Mouse (Mus musculus): ENCODE measurements around the gene Lepr.

The Lepr gene

DNA sequence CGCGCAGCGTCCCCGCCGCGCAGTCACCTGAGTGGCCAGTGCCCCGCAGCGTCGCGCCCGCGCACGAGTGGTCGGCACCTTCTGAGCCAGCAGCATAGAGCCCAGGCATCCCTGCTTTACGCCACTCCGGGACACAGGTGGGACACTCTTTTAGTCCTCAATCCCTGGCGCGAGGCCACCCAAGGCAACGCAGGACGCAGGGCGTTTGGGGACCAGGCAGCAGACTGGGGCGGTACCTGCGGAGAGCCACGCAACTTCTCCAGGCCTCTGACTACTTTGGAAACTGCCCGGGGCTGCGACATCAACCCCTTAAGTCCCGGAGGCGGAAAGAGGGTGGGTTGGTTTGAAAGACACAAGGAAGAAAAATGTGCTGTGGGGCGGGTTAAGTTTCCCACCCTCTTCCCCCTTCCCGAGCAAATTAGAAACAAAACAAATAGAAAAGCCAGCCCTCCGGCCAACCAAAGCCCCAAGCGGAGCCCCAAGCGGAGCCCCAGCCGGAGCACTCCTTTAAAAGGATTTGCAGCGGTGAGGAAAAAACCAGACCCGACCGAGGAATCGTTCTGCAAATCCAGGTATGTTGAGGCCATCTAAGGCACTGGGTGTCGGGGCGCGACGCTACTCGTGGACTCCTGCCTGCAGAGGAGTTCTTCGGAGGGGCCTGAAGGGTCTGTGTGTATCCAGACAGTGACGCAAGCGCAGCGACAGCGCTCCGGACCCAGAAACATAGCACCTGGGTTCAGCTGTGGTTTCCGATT, at the start of gene Lepr:
Lepr (plus strand) TSS at position 38 of the 755 bp plus-strand sequence.
- DNase-seq (ENCODE audit: low spot score) = no peak

GRCm38 (mm10) chr4:101669161-101669560, 48.0 kb upstream of the Lepr start:
- no peak for DNase-seq (ENCODE audit: low spot score)

DNA sequence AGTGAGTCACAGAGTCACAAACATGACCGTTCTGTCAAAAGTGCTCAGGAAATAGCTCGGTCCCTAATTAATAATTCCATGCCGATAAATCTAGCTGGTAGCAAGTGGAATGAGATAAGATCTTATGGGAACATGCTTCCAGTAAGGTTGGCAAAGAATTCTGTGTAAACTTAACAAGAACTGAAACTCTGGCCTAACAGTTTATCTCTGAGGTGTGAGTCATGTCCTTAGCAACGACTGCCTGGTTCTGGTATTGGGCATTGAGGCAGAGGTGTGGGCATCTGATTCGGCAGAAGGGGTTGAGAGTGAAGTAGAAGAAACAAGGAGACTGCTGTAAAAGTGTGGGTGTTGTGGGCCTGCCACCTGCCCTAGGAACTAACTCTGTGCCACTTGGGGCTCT, 47.4 kb upstream of the Lepr start:
- no peak for DNase-seq (ENCODE audit: low spot score)

DNA sequence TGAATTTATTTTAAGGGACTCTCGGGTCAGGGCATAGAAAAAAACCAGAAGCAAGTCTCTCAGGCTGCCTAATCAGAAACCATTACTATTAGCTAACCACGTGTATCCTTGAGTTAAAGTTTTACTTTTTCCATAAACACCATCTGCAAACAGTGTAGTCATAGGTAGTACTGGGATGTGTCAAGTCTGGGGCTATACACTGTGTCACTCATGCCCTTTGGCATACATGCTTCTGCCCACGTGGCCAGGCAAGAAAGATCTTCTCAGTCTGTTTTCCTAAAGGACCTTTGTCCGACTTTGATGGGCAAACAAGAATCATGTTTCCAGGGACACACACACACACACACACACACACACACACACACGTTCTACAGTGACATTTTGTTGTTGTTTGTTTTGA, 42.4 kb upstream of the Lepr start:
- no peak for DNase-seq (ENCODE audit: low spot score)

GRCm38 (mm10) chr4:101675726-101676125, 41.5 kb upstream of the Lepr start:
- no peak for DNase-seq (ENCODE audit: low spot score)

DNA sequence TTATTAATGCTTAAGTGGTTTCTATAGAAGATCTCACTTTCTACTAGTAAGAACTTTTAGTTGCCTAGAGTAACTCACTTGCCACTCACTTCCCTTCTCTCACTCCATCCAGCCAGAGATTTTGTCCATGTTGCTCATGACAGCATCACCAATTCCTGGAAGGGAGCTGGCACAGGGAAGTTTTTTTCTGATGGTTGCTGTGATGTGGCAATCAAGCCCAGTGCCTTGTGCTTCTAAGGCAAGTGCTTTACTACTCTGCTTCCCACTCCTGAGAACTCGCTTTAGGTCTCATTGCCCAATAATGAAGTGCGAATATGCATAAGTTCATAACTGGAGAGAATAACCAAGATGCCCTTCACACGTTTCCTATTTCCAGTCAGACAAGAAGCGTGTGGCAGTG, 34.6 kb upstream of the Lepr start:
- no peak for DNase-seq (ENCODE audit: low spot score)

- DNase-seq (ENCODE audit: low spot score) = no peak
Observed at GRCm38 (mm10) chr4:101683086-101683485, 34.1 kb upstream of the Lepr start.

- DNase-seq (ENCODE audit: low spot score) = no peak
Observed at GRCm38 (mm10) chr4:101684821-101685220, 32.4 kb upstream of the Lepr start.

GRCm38 (mm10) chr4:101686227-101686810, 30.9 kb upstream of the Lepr start:
- no peak for DNase-seq (ENCODE audit: low spot score)

- no peak for DNase-seq (ENCODE audit: low spot score)
Observed at GRCm38 (mm10) chr4:101689241-101689640, 28.0 kb upstream of the Lepr start.

GRCm38 (mm10) chr4:101689645-101690044, 27.6 kb upstream of the Lepr start:
- DNase-seq (ENCODE audit: low spot score) = no peak

GRCm38 (mm10) chr4:101692892-101693291, 24.3 kb upstream of the Lepr start:
- peak; percentile 6 for DNase-seq (ENCODE audit: low spot score)

DNA sequence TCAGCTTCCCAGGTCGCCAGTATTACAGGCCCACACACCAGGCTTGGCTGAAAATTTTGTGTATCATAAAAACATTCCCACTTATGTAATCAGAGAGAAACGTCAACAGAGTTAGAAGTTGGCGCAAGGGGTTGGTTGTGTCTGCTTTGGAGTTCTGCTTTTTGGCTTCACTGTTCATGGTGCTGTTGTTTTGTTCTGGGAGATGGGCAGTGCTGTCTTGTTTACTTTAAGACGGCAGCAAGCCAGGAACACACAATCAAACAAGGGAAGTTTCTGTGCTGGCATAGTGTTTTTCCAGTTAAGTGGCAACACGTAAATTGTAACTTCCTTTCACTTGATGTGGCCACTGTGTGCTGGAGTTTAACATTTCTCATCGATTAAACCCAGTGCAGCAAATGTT, 22.7 kb upstream of the Lepr start:
- DNase-seq (ENCODE audit: low spot score) = no peak

GRCm38 (mm10) chr4:101697236-101697635, 20.0 kb upstream of the Lepr start:
- no peak for DNase-seq (ENCODE audit: low spot score)

DNA sequence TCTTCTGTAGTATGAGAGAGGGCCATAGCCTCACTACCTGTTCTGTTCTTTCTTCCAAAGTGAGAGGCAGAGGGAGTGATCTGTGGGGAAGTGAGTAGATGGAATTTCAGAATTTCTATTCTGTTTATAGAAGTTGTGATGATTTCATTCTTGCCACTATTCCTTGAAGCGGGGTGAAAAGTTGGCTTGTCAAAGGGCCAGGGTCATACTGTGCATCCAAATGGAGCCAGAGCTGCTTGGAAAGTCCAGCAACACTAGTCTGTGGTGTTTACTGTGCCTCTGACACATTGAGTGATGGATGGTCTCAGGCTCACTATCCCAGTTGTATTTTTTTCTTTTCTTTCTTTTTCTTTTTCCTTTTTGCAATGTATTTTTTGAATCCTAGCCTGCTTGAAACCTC, 17.8 kb upstream of the Lepr start:
- DNase-seq (ENCODE audit: low spot score) = no peak

DNA sequence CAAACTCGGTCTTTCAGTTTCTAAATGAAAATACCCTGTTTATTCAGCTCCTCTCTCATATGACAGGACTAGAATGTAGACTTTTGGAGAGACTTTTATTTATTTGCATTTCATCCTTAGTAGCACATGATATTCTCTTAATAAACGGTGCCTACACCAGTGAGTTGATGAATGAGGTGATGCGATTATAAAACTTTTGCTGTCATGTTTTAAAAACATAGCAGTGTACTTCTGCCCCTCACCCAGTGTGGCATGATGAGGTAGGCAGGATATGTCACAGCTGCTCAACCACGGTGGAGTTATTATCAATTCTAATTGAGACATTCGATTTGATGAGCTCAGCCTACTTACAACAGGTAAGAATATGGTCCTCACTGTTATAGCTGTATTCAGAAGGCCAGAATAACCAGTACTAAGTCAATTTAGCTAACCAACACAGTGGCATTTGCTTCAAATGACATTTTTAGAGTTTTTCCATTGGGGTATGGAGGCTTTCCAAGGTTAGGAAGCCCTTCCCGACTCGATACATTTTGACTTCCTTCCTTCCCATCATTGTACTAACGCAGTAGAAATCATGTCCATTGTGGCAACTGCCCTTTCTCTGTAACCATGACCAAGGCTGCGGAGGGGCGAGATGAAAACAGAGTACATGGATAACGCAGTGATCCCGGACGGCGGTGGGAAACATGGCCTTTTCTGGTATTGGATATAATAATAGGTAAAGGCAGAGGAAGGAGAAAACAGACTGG, 16.1 kb upstream of the Lepr start:
- DNase-seq (ENCODE audit: low spot score) = no peak

GRCm38 (mm10) chr4:101705325-101705724, 11.9 kb upstream of the Lepr start:
- DNase-seq (ENCODE audit: low spot score) = no peak

DNA sequence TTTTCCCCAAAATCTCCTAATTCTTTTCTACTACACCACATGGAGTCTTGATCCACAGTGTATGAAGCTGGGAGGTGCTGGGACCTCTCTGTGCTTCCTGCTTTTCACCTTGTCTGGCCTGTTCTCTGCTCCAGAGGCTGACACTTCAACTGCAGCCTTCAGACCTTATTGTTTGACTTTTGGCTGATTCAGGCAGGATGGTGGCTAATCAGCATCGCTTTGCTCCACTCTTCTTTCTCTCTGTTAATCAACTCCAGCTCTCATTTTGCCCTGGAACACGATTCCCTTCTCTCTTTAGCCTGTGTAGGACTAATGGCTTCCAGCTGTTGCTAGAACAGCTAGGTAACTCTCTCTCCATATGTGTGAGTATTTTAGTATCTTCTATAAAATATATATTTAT, 10.0 kb upstream of the Lepr start:
- DNase-seq (ENCODE audit: low spot score) = no peak

GRCm38 (mm10) chr4:101707953-101708352, 9.3 kb upstream of the Lepr start:
- no peak for DNase-seq (ENCODE audit: low spot score)

DNA sequence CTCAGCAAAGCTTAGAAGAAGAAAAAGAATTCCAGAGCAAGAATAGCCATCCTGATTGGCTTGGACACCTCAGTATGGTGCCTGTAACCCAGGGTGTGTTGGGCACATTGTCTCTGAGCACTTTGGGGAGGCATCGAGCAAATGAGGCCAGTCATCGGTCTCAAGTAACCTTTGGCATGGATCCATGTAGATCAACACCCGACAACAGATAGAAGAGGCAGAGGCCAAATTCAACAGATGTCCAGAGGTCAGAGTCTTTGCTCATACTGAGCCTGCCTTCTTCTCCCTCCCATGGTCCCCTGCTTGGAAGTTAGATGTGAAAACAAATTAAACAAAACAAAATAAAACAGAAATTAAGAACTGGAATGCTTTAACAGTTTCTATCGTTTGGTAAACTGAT, 6.8 kb upstream of the Lepr start:
- DNase-seq (ENCODE audit: low spot score) = no peak

DNA sequence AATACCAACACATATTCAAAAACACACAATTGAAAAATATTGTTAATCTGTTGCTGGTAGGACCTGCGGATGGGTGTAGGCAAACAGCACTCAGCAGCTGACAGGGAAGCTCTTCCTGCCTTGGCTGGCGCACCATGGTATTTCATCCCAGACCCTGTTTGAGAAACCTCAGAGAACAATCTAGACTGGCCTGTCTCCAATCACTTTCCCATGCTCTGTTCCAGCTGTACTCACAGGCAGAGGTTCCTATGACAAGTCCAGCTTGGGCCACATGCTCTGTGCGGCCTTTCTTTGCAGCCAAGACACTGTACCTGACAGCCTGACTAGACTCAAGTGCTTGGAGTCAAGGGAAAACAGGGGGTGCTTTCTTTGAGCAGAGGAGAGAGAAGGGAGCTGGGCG, 6.1 kb upstream of the Lepr start:
- DNase-seq (ENCODE audit: low spot score) = no peak

- DNase-seq (ENCODE audit: low spot score) = no peak
Observed at GRCm38 (mm10) chr4:101712563-101712962, 4.6 kb upstream of the Lepr start.

GRCm38 (mm10) chr4:101715302-101715701, 1.9 kb upstream of the Lepr start:
- DNase-seq (ENCODE audit: low spot score) = no peak

Data from left cerebral cortex, adult 11 months (tissue).